Mouse (Mus musculus) CH12.LX (cell line): Measurements from ENCODE around the gene Bsn.

ENCODE experiments used
- CTCF ChIP-seq, 2 experiments: IDR thresholded peaks in 1 of 2; conservative IDR thresholded peaks in 1 of 2; 2 replicates each; pipeline ENCODE4 v1.5.1; 2011 to 2012; ENCODE audit warnings: low read depth in 2 of 2, low read length in 2 of 2, improper control_type of control experiment in 1 of 2, inconsistent platforms in 1 of 2, mild to moderate bottlenecking in 1 of 2, moderate library complexity in 1 of 2
- EP300 ChIP-seq: IDR thresholded peaks from 2 replicates; pipeline ENCODE4 v1.6.1; 2011; ENCODE audit warnings: low read length, improper control_type of control experiment
- RAD21 ChIP-seq: IDR thresholded peaks from 2 replicates; pipeline ENCODE4 v1.6.1; 2011; ENCODE audit warnings: low read depth, mild to moderate bottlenecking, low read length, improper control_type of control experiment, moderate library complexity
- TBP ChIP-seq: conservative IDR thresholded peaks from 2 replicates; pipeline ENCODE4 v1.6.1; 2011; ENCODE audit warnings: low read depth, low read length, improper control_type of control experiment
- TCF12 ChIP-seq: IDR thresholded peaks from 2 replicates; pipeline ENCODE4 v1.6.1; 2014; ENCODE audit warnings: low read depth, mild to moderate bottlenecking, inconsistent platforms, low read length, improper control_type of control experiment
- USF1 ChIP-seq: IDR thresholded peaks from 2 replicates; pipeline ENCODE4 v1.6.1; 2014; ENCODE audit warnings: low read depth, mild to moderate bottlenecking, inconsistent platforms, low read length, improper control_type of control experiment

DNA sequence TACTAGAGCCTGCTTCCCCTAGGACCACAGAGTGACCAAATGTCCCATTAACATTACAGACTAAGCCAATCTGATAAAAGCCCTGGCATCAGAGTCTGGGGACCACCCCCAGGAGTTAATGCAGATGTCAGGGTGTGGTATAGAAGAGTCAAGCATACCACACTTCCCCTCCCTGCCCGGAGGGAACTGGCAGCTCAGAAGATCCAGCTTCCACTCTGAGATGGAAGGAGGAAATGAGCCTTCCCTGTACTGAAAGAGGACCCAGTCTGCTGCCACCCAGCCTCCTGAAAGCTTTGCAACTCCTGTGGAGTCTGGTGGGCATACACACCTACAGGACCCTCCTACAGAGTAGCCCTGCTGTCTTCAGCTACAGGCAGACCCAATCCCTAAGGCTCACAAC, 135.1 kb downstream of the Bsn start:
- no peak for TF ChIP-seq CTCF (conservative IDR thresholded peaks at IDR 0.05 in 1 of 2, IDR thresholded peaks at IDR 0.05 in 1 of 2; ENCODE audit: low read depth in 2 of 2, low read length in 2 of 2)
- no peak for TF ChIP-seq TCF12
- TF ChIP-seq RAD21, result no peak
- TF ChIP-seq USF1, result no peak
- TF ChIP-seq EP300, result no peak
- no peak for TF ChIP-seq TBP
